Mouse (Mus musculus) right cerebral cortex, postnatal 10 days (tissue): ENCODE data around the gene Clpb.

Experiments used
- DNase-seq, 2 experiments: peaks; one replicate each; pipeline ENCODE4 v3.0.0; 2021; ENCODE audit warnings: low spot score in 2 of 2

Gene Clpb

DNA sequence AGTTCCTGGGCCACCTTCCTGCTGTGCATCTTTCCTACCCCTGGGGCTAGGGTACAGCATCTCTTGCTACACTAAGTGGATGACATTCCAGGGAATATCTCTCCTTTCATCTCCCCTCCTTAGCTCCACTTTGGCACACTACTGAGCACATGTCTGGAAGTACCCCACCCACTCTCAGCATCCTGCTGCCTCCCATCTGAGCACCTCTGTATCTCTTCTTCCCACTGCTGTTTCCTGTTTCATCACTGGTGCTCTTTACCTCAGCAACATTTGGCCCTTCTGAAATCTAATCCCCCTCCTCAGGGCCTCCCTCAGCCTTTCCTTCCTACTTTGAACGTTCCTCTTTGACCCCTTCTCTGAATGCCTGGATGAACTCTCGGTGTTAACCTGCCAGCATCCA, 63.5 kb downstream of the Clpb start:
- DNase-seq, result no peak

DNA sequence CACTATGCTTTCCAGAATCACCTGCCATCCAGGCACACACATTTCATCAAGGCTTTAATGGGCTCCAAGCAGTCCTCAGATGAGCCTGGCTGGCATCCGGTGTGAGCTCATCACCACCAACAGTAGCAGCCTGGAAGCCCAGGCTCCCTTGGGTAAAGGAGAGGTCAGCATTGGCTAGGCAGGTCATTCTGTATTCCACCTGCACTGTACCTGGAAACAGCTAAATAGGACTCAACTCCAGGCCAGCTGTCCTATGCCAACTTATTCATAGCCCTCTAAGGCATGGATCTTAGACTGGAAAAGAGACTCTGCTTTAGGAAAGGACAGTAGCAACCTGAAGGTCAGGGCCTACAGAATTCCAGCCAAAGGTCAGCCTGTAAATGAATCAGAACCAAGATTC, 68.7 kb downstream of the Clpb start:
- DNase-seq, result no peak

DNA sequence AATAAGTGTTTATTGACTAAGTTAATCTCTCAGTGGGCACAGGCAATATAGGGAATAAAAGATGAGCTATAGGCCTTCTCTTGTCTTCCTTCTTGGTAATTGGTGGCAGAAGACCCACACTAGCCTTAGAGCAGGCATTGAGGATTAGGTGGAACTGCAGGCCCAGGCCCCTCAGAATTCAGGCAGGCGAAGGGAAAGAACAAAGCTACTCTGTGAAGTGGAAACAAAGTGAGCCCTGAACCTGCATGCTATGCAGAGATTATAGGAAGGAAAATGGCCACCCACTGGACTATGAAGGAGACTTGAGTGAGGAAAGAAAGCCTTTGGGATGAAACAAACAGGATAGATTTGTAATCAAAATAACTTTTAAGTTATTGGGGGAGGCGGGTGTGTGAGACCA, 69.6 kb downstream of the Clpb start:
- no peak for DNase-seq

DNA sequence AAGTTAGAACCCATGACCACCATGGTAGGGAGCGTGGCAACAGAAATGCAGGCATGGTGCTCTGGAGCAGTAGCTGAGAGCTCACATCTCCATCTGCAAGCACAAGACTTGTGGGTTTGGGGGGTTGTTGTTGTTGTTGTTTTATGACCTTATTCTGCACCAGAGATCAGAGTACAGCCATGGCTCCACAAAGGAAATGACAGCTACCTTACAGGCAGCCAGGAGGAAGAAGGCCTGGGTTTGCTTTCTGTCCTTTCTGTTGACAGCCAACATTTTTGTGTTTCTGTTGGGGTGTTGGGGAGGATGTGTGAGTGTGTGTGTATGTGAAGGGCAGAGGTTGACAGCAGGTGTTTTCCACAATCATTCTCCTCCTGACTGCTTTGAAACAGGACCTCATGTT, 71.9 kb downstream of the Clpb start:
- no peak for DNase-seq

DNA sequence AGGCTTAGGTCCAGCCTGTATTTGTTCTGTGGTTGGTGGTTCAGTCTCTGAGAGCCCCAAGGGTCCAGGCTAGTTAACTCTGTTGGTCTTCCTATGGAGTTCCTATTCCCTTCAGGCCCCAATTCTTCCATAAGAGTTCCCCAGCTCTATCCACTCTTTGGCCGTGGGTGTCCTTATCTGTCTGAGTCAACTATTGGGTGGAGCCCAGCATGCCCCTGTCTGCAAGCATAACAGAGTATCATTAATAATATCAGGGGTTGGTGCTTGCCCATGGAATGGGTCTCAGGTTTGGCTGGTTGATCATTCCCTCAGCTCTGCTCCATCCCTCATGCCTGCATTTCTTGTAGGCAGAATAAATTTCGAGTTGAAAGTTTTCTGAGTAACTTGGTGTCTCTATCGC, 74.3 kb downstream of the Clpb start:
- DNase-seq, result no peak

DNA sequence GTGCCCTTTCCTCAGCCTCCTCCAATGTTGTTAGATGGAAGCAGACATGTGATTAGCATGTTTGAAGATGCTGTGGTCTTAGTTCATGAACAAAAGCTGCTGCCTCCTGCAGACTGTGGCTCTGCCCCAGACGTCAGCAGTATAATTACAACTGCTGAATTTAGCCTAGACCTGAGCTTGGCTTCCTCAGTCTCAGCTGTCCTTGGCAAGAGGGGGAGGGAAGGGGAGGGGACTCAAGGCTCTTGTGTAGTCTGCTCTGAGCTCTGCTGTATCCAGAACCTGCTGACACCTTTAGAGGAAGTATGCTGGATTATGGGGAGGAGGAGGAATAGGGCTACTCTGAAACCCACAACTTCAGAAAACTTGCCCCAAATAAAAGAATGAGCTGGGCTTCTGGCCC, 76.2 kb downstream of the Clpb start:
- DNase-seq, result no peak

DNA sequence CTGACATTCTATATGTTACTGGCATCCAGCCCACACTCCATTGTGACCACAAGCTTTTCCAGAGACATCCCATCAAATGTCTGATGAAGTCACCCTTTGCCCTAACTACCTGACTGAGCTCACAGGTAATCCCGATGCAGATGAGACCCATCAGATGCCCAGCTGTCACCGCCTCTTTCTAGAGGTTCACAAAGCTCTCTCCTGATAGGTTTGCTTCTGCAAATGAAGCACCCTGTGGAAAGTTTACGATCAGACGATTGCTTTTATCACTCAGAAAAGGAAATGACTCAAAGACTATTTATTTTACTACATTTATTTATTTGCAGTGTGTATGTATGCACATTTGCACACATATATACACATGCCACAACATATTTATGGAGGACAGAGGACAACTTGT, 80.1 kb downstream of the Clpb start:
- DNase-seq, result no peak

DNA sequence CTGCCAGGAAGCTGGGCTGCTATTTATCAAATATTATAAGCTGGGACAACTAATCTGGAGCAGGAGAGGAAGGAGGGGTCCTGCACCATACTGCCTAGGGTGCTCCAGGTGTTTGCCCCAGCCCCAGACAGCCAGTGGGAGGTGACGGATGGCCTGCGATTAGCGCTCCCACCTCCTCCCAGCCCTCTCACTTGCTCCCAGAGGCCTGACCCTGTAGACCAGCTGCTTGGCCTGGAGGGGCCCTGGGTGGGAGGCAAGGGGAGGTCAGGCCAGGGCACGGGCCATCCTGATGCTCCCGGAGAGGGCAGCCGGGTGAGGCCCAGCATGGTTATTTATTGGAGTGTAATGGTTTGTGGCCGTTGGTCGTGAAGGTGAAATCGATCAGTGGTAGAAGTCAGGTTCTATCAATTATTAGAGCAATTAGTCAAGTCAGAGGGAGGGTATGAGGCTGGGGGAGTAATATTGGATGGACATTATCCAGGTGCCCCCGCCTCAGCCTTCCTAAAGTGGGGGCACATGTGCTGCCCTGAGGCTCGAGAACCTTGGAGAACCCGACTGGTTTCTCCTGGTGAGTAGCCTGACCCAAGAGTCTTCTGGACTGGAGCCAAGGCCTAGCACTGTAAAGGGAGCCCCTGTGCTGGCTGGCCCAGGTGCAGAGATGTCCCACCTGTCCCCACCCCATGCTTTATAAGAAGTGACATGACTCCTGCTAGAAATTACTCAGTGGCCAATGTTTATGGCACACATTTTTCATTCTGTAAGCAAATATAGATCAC, 83.3 kb downstream of the Clpb start:
- no peak for DNase-seq

DNA sequence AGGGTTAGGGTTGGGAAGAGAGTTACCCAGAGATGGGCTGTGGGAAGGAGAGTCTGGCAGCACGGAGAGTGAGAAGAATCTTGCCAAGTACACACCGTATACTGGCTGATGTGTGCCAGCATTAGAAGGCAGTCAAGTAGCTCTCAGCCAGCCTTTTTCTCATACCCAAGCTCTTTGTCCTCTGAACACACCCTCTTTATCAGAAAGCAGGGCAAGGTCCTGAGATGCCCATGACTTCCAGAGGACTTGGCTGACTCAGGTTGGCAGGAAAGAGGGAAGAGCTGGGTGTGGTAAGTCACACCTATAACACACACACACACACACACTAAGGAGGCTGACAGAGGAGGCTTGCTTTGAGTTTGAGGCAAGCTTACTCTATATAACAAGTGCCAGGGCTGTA, 86.8 kb downstream of the Clpb start:
- no peak for DNase-seq

DNA sequence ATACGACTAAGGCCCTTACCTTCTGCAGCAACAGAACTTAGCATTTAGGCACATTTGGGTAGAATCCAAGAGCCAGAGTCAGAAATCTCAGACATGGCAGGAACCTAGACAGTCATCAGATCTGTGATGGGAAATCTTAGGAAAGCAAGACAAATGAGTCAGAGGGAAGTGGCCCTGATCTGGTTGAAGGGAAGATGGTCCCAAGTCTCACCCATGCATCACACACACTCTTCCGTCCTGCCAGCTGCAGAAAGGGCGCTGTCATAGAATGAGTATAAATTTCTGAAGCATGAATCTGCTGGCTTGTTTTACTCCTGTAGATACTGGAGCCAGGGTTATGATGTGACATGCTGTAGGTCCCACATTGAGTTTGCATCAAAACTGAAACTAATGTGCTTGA, 88.9 kb downstream of the Clpb start:
- no peak for DNase-seq

DNA sequence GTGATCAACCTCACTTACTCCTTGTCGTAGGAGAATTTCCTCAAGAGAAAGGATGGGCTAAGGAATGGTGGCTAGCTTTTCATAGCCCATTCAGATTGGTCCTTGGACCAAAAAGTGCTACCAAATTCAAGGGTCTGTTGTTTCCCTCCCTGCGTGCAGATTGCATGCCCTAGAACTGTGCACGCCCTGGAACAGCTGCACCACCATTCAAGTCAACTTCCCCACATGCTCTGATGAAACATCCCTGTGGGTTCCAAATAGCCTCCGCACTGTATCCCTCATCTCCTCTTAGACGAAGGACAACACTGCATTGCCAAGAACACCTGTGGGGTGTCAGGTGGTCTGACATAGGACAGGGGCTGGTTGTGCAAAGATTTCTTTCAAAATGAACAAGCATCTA, 90.1 kb downstream of the Clpb start:
- DNase-seq, result no peak

DNA sequence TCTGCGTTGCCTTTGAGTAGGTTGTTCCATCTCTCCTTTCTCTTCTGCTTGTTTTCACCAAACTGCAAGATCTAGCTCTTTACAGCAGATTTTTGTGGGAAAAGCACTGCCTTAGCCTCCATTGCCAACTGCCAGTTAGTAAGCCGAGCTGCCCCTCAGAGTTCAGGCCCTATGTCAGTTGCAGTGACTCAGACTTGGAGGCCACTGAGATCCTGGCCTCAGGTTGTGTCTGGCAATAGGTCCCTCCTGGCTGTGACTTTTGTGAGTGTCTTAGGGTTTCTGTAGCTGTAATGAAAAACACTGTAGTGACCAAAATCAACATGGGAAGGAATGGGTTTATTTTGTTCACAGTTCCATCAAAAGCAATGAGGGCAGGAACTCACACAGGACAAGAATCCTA, 91.0 kb downstream of the Clpb start:
- DNase-seq, result no peak

DNA sequence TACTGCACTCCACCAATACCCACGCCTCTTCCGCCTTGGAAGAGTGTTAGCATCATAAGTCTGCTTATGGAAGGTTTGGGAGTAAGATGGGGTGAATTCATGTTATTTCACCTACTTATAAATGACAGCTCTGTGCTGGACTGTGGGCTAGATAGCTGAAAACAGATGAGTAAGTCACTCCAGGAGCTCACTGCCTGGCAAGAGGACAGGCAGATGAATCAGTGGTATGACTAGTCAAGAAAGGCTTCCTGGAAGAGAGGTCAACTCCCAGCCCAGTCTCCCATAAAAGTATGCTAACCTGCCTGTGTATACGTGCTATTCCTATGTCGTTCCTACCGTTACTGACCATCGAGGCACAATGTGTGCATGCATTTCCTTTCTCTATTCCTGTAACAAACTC, 91.9 kb downstream of the Clpb start:
- no peak for DNase-seq

DNA sequence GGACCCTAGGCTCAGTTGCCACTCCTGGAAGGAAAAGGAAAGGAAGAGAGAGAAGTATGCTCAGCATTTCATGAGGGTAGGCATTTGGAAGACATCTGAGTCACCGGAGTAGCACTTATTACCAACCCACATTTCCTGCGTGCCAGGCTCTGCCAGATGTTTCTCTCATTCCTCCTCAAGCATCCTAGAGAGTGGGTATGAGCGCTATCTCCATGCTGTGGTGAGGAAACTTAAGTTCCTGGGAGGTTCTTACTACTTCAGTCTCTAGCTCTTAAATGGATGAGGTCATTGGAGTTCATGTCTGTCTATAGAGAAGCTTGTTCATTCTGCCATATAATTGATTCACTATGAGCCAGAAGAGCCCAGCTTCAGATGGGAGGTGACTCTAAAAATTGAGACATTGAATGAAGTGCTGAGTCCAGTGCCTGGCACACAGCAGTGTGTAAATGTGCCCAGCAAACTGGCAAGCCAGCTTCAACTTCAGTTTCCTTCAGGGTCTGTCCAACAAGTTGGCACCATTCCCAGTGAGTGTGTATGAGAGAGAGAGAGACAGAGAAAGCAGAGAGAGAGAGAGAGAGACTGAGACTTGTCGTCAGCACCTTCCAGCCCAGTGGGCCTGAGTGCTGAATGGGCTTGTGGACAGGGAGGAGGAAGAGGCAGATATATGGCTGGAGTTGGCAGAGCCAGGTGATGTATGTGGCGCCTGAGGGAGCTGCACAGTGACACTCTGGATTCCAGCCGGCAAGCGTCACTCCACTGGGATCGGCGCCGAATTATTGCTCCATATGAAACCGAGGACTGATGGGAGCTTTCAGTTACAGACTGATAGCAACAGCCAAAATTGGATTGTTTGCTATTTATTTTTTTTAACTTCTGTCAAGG, 98.7 kb downstream of the Clpb start:
- peak; percentile 66 to 67 for DNase-seq

DNA sequence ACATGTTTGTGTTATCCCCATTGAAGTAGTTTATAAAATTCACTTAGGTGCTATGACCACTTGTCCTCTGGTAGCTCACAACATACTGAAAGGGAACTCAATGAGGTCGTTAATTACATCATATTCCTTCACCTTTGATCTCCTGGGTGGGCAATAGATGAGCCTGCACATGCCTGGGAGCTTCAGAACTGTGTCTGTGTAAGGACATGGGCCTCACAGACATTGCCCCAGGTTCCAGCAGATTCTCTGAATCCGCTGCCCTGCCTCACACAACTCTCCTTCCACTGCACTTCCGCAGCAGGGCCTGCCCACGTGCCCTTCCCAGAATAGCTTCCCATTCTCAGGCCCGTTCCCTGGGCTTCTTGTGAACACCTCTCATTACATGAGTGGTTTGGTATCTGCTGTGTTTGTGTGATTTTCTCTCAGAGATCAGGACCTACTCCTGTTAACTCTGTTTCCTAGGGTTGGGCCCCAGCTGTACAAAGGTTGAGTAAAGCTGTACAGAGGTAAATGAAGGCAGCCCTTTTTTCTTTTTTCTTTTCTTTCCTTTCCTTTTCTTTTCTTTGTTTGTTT, 104.0 kb downstream of the Clpb start:
- DNase-seq, result no peak

DNA sequence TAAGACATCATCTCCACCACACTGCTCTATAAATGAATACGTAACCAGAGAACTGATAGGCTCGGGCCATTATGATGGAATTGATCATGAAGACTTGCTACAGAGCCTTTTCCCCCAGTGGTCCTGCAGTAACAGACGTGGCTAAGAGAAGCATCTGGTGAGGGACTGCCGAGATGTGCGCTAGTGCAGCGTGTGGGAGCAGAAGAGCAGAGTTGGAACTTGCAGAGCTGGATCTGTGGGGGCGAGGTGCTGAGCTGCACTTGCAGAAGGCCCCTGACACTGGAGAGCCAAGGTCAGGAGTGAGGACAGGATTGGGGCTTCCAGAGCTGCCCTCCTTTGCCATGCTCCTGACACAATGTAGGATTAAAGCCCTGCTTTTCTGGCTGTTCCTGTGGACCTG, 106.6 kb downstream of the Clpb start:
- DNase-seq, result peak in 1 of 2 experiments; percentile 32

DNA sequence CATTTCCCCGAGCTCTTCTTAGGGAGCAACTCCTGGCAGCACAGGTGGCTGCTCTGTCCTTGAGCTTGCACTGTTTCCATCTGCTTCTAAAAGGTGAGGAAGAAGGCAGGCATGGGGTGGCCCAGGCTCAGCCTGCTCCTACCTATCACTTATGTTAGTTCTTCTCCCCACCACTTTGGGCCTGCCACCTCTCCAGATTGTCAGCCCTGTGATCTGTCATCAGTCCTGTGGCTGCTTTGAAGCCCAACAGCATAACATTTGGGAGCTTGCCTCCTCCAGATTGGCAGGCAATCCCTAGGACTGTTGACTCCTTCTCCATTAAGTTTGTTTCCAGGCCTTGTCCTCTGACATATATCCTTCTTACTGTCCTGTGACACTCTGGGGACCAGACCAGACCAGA, 108.2 kb downstream of the Clpb start:
- no peak for DNase-seq

DNA sequence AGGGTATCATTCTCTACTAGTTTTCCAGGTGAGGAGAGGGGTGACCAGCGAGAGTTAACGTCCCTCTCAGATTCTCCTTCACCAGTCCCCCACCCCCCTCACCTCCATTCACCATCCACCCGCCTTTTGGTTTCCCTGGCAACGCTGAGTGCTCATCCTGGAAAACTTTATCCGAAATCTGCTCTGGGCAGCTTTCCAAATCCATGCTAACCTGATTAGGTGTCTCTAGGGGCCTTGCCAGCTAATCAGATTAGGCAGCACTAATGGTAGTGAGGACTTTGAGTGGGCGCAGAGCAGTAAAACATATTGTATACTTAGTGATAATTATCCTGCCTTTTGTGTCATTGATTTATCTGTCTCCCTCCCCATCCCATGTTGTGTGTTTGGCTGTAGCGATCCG, 109.3 kb downstream of the Clpb start:
- DNase-seq, result peak; percentile 65 to 71

DNA sequence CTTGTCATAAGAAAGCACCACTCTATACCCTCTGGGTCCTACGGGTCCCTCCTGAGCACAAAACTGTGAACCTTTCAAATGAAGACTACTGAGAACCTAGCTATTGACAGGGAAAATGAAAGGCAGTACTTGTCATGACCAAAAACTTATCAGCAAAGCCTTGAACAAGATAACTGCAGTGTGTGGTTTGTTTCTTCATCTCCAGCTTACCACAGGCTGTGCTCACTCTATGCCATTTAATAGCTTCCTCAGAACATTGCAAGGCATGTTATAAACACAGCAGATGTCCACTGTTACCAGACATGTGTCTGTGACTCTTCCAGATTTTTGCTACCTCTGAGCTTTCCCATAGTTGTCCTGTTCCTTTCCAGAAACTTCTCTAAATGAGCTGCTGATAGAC, 113.6 kb downstream of the Clpb start:
- DNase-seq, result no peak

DNA sequence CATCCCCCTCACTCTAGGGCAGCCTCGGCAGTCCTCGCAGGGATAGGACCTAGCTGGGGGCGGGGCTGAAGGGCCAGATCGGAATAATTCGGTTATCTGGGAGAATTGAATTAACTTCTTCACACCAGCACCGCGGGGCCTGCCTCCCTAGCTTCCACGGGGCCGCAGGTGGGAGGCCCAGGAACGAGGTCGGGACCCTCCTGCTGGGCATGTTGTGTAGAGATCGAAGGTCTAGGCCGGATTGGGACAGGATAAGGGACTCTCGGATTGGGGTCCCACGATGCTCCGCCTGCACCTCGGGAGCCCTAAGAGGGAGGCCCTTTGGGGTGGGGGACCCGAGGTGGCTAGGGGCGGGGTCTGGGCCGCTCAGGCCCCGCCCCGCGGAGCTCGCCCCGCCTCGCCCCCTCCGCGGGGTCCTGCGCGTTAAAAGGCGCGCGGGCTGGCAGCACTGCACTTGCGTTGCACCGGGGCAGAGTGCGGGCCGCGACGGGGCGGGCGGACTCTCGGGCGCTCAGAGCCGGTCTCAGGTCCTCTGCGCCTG, 154.5 kb downstream of the Clpb start, which contains the start of gene Phox2a:
Gene Phox2a (plus strand): TSS at position 453 of the 541 bp plus-strand sequence.
- no peak for DNase-seq

DNA sequence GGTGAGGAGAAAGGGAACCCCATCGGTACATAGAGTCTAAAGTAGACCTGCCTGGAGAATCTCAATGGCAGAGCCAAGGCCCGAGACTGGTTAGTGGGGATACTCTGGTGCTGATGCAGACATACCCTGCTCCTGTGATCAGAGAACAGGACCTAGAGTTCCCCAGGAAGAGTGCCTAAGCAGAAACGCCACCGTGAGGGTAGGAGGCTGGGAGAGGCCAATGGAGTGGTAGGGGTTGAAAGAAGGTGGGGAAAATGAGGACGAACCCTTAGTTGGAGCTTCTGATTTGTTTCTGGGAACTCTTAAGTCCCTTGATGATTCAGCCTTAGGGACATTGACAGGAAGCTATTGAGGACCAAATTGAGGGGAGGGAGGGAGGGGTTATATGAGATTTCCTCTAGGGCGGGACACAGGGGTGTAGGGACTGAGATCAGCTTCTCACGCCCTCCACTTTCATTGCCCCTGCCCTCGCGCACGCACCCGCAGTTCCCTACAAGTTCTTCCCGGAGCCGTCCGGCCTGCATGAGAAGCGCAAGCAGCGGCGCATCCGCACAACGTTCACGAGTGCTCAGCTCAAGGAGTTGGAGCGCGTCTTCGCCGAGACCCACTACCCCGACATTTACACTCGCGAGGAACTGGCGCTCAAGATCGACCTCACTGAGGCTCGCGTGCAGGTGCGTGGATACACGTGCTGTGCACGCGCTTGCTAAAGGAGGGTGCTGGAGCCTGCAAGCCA, 157.0 kb downstream of the Clpb start:
- DNase-seq, result no peak
